Mouse (Mus musculus): Measurements from ENCODE around the gene Fat4. TPM values are rescaled to one million over a fixed set of nuclear protein-coding genes. Genes with fewer than 3 reads are reported as not detected.
A peak's percentile ranks its signal among the peaks of the same experiment; 100 is the strongest.

Fat4 gene
- total and polyA plus RNA-seq, 2 experiments from 2014 or later = 1.0 to 16.1 TPM

GRCm38 (mm10) chr3:38849536-38849935, 37.2 kb upstream of the Fat4 start:
- Histone ChIP-seq H3K9me3 (replicated peaks; ENCODE audit: control insufficient read depth, low read length) (no peaks in the 10 kb centered on the region), H3K27me3 (ENCODE audit: control insufficient read depth, insufficient read depth, low read length) (no peaks in the 10 kb centered on the region), H3K4me3 (ENCODE audit: low read depth, low read length) (no peak overlapping the region), H3K36me3 (replicated peaks; ENCODE audit: control insufficient read depth, insufficient read depth, low read length) (no peaks in the 10 kb centered on the region), H3K4me2 (ENCODE audit: low read depth, low read length) (no peak overlapping the region), H3K27ac (ENCODE audit: low read depth) (no peak overlapping the region), H3K4me1 (ENCODE audit: control insufficient read depth, insufficient read depth) (no peaks in the 10 kb centered on the region), H3K9ac (replicated peaks; ENCODE audit: low read depth, low read length) (no peak overlapping the region)
- TF ChIP-seq EP300 (IDR thresholded peaks at IDR 0.05; ENCODE audit: low read depth) (no peak), CTCF (IDR thresholded peaks at IDR 0.05; ENCODE audit: low read depth) (peak; percentile 73)
- DNase-seq (ENCODE audit: low spot score) (peak; percentile 80), ATAC-seq (ENCODE audit: insufficient read depth, low read depth) (no peak)
- 15% methylated on average over 6 of the region's 6 CpGs for WGBS

GRCm38 (mm10) chr3:38853650-38854049, 33.1 kb upstream of the Fat4 start:
- Histone ChIP-seq H3K4me2 (ENCODE audit: low read depth, low read length) (no peak overlapping the region), H3K9ac (replicated peaks; ENCODE audit: low read depth, low read length) (no peak overlapping the region), H3K4me1 (ENCODE audit: control insufficient read depth, insufficient read depth) (no peaks in the 10 kb centered on the region), H3K4me3 (ENCODE audit: low read depth, low read length) (no peak overlapping the region), H3K36me3 (replicated peaks; ENCODE audit: control insufficient read depth, insufficient read depth, low read length) (no peaks in the 10 kb centered on the region), H3K27me3 (ENCODE audit: control insufficient read depth, insufficient read depth, low read length) (no peaks in the 10 kb centered on the region), H3K9me3 (replicated peaks; ENCODE audit: control insufficient read depth, low read length) (no peaks in the 10 kb centered on the region), H3K27ac (ENCODE audit: low read depth) (no peak overlapping the region)
- ATAC-seq (ENCODE audit: insufficient read depth, low read depth) (no peak), DNase-seq (ENCODE audit: low spot score) (no peak)
- 13% methylated on average over 3 of the region's 3 CpGs for WGBS
- TF ChIP-seq CTCF (IDR thresholded peaks at IDR 0.05; ENCODE audit: low read depth) (peak; percentile 38; the same call in 1 of the 2 replicates), EP300 (IDR thresholded peaks at IDR 0.05; ENCODE audit: low read depth) (no peak)

GRCm38 (mm10) chr3:38860683-38861082, 26.1 kb upstream of the Fat4 start:
- no peak for TF ChIP-seq EP300 (IDR thresholded peaks at IDR 0.05; ENCODE audit: low read depth)
- TF ChIP-seq CTCF (IDR thresholded peaks at IDR 0.05; ENCODE audit: low read depth) = no peak; the same call in 1 of the 2 replicates

GRCm38 (mm10) chr3:38871291-38871690, 15.4 kb upstream of the Fat4 start:
- WGBS = 72% methylated on average over 2 of the region's 2 CpGs
- Histone ChIP-seq H3K4me1 (ENCODE audit: control insufficient read depth, insufficient read depth) (no peaks in the 10 kb centered on the region), H3K4me3 (ENCODE audit: low read depth, low read length) (no peak overlapping the region), H3K9me3 (replicated peaks; ENCODE audit: control insufficient read depth, low read length) (no peaks in the 10 kb centered on the region), H3K4me2 (ENCODE audit: low read depth, low read length) (no peak overlapping the region), H3K27ac (ENCODE audit: low read depth) (no peak overlapping the region), H3K27me3 (ENCODE audit: control insufficient read depth, insufficient read depth, low read length) (no peaks in the 10 kb centered on the region), H3K36me3 (replicated peaks; ENCODE audit: control insufficient read depth, insufficient read depth, low read length) (no peaks in the 10 kb centered on the region), H3K9ac (replicated peaks; ENCODE audit: low read depth, low read length) (no peak overlapping the region)
- DNase-seq (ENCODE audit: low spot score) (no peak), ATAC-seq (ENCODE audit: insufficient read depth, low read depth) (no peak)
- TF ChIP-seq EP300 (IDR thresholded peaks at IDR 0.05; ENCODE audit: low read depth) = no peak
- TF ChIP-seq CTCF (IDR thresholded peaks at IDR 0.05; ENCODE audit: low read depth) = no peak; the same call in 1 of the 2 replicates

More at GRCm38 (mm10) chr3:38860683-38861082, 26.1 kb upstream of the Fat4 start:
- Histone ChIP-seq H3K4me2 (ENCODE audit: low read depth, low read length) (no peak overlapping the region), H3K27ac (ENCODE audit: low read depth) (no peak overlapping the region), H3K36me3 (replicated peaks; ENCODE audit: control insufficient read depth, insufficient read depth, low read length) (no peaks in the 10 kb centered on the region), H3K4me1 (ENCODE audit: control insufficient read depth, insufficient read depth) (peaks cover 5% of the 10 kb centered on the region; the same call in 1 of the 2 replicates), H3K4me3 (ENCODE audit: low read depth, low read length) (no peak overlapping the region), H3K9me3 (replicated peaks; ENCODE audit: control insufficient read depth, low read length) (no peaks in the 10 kb centered on the region), H3K9ac (replicated peaks; ENCODE audit: low read depth, low read length) (no peak overlapping the region), H3K27me3 (ENCODE audit: control insufficient read depth, insufficient read depth, low read length) (no peaks in the 10 kb centered on the region)
- DNase-seq (ENCODE audit: low spot score) (peak; percentile 41), ATAC-seq (ENCODE audit: insufficient read depth, low read depth) (no peak)
- 31% methylated on average over 5 of the region's 5 CpGs for WGBS

GRCm38 (mm10) chr3:38875872-38876271, 10.9 kb upstream of the Fat4 start:
- TF ChIP-seq EP300 (IDR thresholded peaks at IDR 0.05; ENCODE audit: low read depth) (no peak), CTCF (IDR thresholded peaks at IDR 0.05; ENCODE audit: low read depth) (no peak)
- Histone ChIP-seq H3K4me2 (ENCODE audit: low read depth, low read length) (no peak overlapping the region), H3K27ac (ENCODE audit: low read depth) (no peak overlapping the region), H3K9me3 (replicated peaks; ENCODE audit: control insufficient read depth, low read length) (no peaks in the 10 kb centered on the region), H3K4me3 (ENCODE audit: low read depth, low read length) (no peak overlapping the region), H3K9ac (replicated peaks; ENCODE audit: low read depth, low read length) (no peak overlapping the region), H3K36me3 (replicated peaks; ENCODE audit: control insufficient read depth, insufficient read depth, low read length) (no peaks in the 10 kb centered on the region), H3K4me1 (ENCODE audit: control insufficient read depth, insufficient read depth) (no peaks in the 10 kb centered on the region), H3K27me3 (ENCODE audit: control insufficient read depth, insufficient read depth, low read length) (no peaks in the 10 kb centered on the region)
- no peak for ATAC-seq (ENCODE audit: insufficient read depth, low read depth)
- no peak for DNase-seq (ENCODE audit: low spot score)
- 92% methylated on average over 2 of the region's 2 CpGs for WGBS

GRCm38 (mm10) chr3:38876706-38877105, 10.0 kb upstream of the Fat4 start:
- Histone ChIP-seq H3K9me3 (replicated peaks; ENCODE audit: control insufficient read depth, low read length) (no peaks in the 10 kb centered on the region), H3K4me3 (ENCODE audit: low read depth, low read length) (no peak overlapping the region), H3K9ac (replicated peaks; ENCODE audit: low read depth, low read length) (no peak overlapping the region), H3K4me1 (ENCODE audit: control insufficient read depth, insufficient read depth) (no peaks in the 10 kb centered on the region), H3K27me3 (ENCODE audit: control insufficient read depth, insufficient read depth, low read length) (no peaks in the 10 kb centered on the region), H3K36me3 (replicated peaks; ENCODE audit: control insufficient read depth, insufficient read depth, low read length) (no peaks in the 10 kb centered on the region), H3K4me2 (ENCODE audit: low read depth, low read length) (no peak overlapping the region), H3K27ac (ENCODE audit: low read depth) (no peak overlapping the region)
- DNase-seq (ENCODE audit: low spot score) (no peak), ATAC-seq (ENCODE audit: insufficient read depth, low read depth) (no peak)
- TF ChIP-seq CTCF (IDR thresholded peaks at IDR 0.05; ENCODE audit: low read depth) (no peak), EP300 (IDR thresholded peaks at IDR 0.05; ENCODE audit: low read depth) (no peak)
- WGBS = 92% methylated on average over 4 of the region's 4 CpGs
